Mouse (Mus musculus) naive thymus-derived CD4-positive, alpha-beta T cell, adult 5 months (primary cell): Measurements from ENCODE around the gene Lrrc23. TPM values are rescaled to one million over a fixed set of nuclear protein-coding genes. Genes with fewer than 3 reads are reported as not detected.

ENCODE experiments used
- polyA plus RNA-seq: library from polyadenylated mRNA; unstranded; fragments of 100-300 nt; shearing (Covaris generic); gene quantifications from one replicate; pipeline ENCODE4 v1.2.1, GENCODE M21; 2017

The Lrrc23 gene
- polyA plus RNA-seq, result 2.6 TPM

GRCm38 (mm10) chr6:124779222-124779983 lies at the start of gene Lrrc23:
Gene Lrrc23, minus strand, starts transcription at chr6:124779727.

GRCm38 (mm10) chr6:124813933-124814332 lies 34.4 kb upstream of the Lrrc23 start, which contains the start of gene Tpi1:
Gene Tpi1, minus strand, starts transcription at chr6:124814296.

GRCm38 (mm10) chr6:124808358-124809012 lies 29.0 kb upstream of the Lrrc23 start, which contains the start of gene Spsb2:
Gene Spsb2, plus strand, starts transcription at chr6:124808661.

GRCm38 (mm10) chr6:124769101-124769765 lies 10.3 kb downstream of the Lrrc23 start, which contains the start of gene Eno2:
Gene Eno2, minus strand, starts transcription at chr6:124769673.

GRCm38 (mm10) chr6:124755831-124756595 lies 23.5 kb downstream of the Lrrc23 start, which contains the start of the genes Gm45234 and Atn1:
Gene Gm45234, minus strand, starts transcription at chr6:124756021.
Gene Atn1, minus strand, starts transcription at chr6:124756524.

GRCm38 (mm10) chr6:124740888-124741761 lies 38.4 kb downstream of the Lrrc23 start, which contains the start of gene Grcc10:
Gene Grcc10, minus strand, starts transcription at chr6:124741374.

GRCm38 (mm10) chr6:124738511-124739023 lies 41.0 kb downstream of the Lrrc23 start, which contains the start of gene Ptpn6:
Gene Ptpn6, minus strand, starts transcription at chr6:124738714.

Other genes starting within 250 kb of the Lrrc23 start
- gene C1s1, start 237.4 kb downstream of the Lrrc23 start, polyA plus RNA-seq, result not detected
- gene C1rb, start 209.4 kb downstream of the Lrrc23 start, polyA plus RNA-seq, result not detected
- not detected for gene C1s2, start 143.6 kb downstream of the Lrrc23 start, polyA plus RNA-seq
- 54.5 TPM for gene Lpcat3, start 116.7 kb downstream of the Lrrc23 start, polyA plus RNA-seq
- gene Emg1, start 67.5 kb downstream of the Lrrc23 start, polyA plus RNA-seq, result 347 TPM
- gene Phb2, start 67.4 kb downstream of the Lrrc23 start, polyA plus RNA-seq, result 133 TPM
- gene Ptpn6, start 41.0 kb downstream of the Lrrc23 start, polyA plus RNA-seq, result 209 TPM
- gene Grcc10, start 38.4 kb downstream of the Lrrc23 start, polyA plus RNA-seq, result 275 TPM
- not detected for gene Gm45234, start 23.7 kb downstream of the Lrrc23 start, polyA plus RNA-seq
- 40.2 TPM for gene Atn1, start 23.2 kb downstream of the Lrrc23 start, polyA plus RNA-seq
- 2.5 TPM for gene Eno2, start 10.1 kb downstream of the Lrrc23 start, polyA plus RNA-seq
- 1.4 TPM for gene Spsb2, start 28.9 kb upstream of the Lrrc23 start, polyA plus RNA-seq
- 40.1 TPM for gene Tpi1, start 34.6 kb upstream of the Lrrc23 start, polyA plus RNA-seq
- gene Usp5, start 49.8 kb upstream of the Lrrc23 start, polyA plus RNA-seq, result 90.0 TPM
- gene Cdca3, start 49.8 kb upstream of the Lrrc23 start, polyA plus RNA-seq, result 4.0 TPM
- not detected for gene Gnb3, start 60.5 kb upstream of the Lrrc23 start, polyA plus RNA-seq
- gene P3h3, start 78.0 kb upstream of the Lrrc23 start, polyA plus RNA-seq, result not detected
- gene Gpr162, start 84.3 kb upstream of the Lrrc23 start, polyA plus RNA-seq, result 0.10 TPM
- 550 TPM for gene Cd4, start 108.5 kb upstream of the Lrrc23 start, polyA plus RNA-seq
- gene Lag3, start 132.0 kb upstream of the Lrrc23 start, polyA plus RNA-seq, result not detected
- 7.9 TPM for gene Ptms, start 140.4 kb upstream of the Lrrc23 start, polyA plus RNA-seq
- 126 TPM for gene Mlf2, start 151.7 kb upstream of the Lrrc23 start, polyA plus RNA-seq
- gene Cops7a, start 185.8 kb upstream of the Lrrc23 start, polyA plus RNA-seq, result 42.9 TPM
- gene Pianp, start 217.0 kb upstream of the Lrrc23 start, polyA plus RNA-seq, result not detected
- 64.7 TPM for gene Zfp384, start 229.4 kb upstream of the Lrrc23 start, polyA plus RNA-seq